Mouse (Mus musculus): ENCODE data around the gene Ing1. TPM values are rescaled to one million over a fixed set of nuclear protein-coding genes. Genes with fewer than 3 reads are reported as not detected.
A peak's percentile ranks its signal among the peaks of the same experiment; 100 is the strongest.

Gene Ing1
- polyA plus RNA-seq (2015; fragmentation: Nextera tagmentation; extraction: Ambion mirVana) = 26.3 and 29.1 TPM in 2 replicates

DNA sequence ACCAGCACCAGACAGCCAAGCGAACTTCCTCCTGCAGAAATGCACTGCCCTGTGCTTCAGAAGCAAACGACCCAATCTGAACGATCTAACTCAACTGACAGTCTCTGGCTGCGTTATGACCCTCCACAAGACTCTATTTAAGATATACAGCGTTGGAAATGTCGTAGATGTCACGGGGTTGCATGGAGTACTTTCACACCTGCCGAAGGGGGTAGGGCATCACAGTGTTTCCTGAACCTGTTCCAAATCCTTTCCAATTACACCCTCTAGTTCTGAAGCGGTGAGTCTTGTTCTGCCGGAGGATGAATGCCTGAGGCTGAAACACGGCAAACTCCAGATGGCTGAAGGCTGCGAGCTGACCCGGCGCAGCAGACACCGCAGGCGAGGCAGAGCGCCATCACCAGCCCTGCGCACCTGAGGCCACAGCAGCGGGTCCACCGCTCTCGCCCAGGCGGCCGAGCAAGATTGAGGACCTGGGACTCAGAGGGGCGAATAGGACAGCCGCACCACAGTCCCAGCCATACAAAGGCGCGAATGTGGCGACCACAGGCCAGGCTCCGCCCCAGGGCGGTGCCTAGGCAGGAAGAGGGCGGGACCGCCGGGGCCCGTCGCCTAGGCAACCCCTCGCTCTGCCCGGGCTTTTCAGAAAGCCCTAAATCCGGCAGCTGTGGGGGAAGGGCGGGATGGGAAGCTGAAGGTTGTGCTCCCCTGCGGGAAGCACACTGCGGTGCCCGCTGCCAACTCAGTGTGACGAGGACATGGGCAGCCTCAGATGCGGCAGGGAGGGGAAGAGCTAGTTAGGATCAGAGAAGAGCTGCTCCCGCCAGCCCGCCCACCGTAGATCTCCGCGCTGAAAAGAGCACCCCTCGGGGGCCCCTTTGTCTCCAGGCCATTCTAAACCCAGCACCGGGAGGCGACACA is at the start of gene Ing1:
TSS of gene Ing1 (plus strand) at position 773 of the 921 bp plus-strand sequence.
- under 1% methylated on average over 52 of the region's 52 CpGs for WGBS
- Histone ChIP-seq H3K36me3 (ENCODE audit: control insufficient read depth, insufficient read depth) (no peaks in the 10 kb centered on the region), H3K9ac (ENCODE audit: low read length) (peak within 1 kb of the TSS; percentile 95), H3K27me3 (ENCODE audit: control insufficient read depth, insufficient read depth, low read length) (no peaks in the 10 kb centered on the region), H3K27ac (ENCODE audit: low read length) (peak within 1 kb of the TSS; percentile 100), H3K4me1 (ENCODE audit: control insufficient read depth, insufficient read depth, low read length) (peaks cover 17% of the 10 kb centered on the region), H3K4me2 (ENCODE audit: low read depth, low read length) (peak within 1 kb of the TSS; percentile 79), H3K9me3 (replicated peaks; ENCODE audit: control insufficient read depth, low read length) (no peaks in the 10 kb centered on the region), H3K4me3 (ENCODE audit: low read length) (peak within 1 kb of the TSS; percentile 89)
- peak; percentile 72 for ATAC-seq (replicated peaks; ENCODE audit: extremely low read depth, insufficient read depth, low FRiP score)

- no peak for ATAC-seq (replicated peaks; ENCODE audit: extremely low read depth, insufficient read depth, low FRiP score)
- H3K4me2 ChIP-seq (ENCODE audit: low read depth, low read length) = no peak overlapping the region
- H3K36me3 ChIP-seq (ENCODE audit: control insufficient read depth, insufficient read depth) = peaks cover 54% of the 10 kb centered on the region
- H3K4me3 ChIP-seq (ENCODE audit: low read length) = no peak overlapping the region
- no peaks in the 10 kb centered on the region; the same call in 1 of the 2 replicates for H3K4me1 ChIP-seq (ENCODE audit: control insufficient read depth, insufficient read depth, low read length)
- no peaks in the 10 kb centered on the region for H3K9me3 ChIP-seq (replicated peaks; ENCODE audit: control insufficient read depth, low read length)
- H3K27me3 ChIP-seq (ENCODE audit: control insufficient read depth, insufficient read depth, low read length) = no peaks in the 10 kb centered on the region
- 80% methylated on average over 14 of the region's 14 CpGs for WGBS
- no peak overlapping the region for H3K9ac ChIP-seq (ENCODE audit: low read length)
- H3K27ac ChIP-seq (ENCODE audit: low read length) = no peak overlapping the region
Measured at GRCm38 (mm10) chr8:11506074-11506473, 49.3 kb upstream of the Ing1 start.

GRCm38 (mm10) chr8:11506802-11507201 is 48.6 kb upstream of the Ing1 start:
- 69% methylated on average over 6 of the region's 6 CpGs for WGBS
- no peaks in the 10 kb centered on the region for H3K27me3 ChIP-seq (ENCODE audit: control insufficient read depth, insufficient read depth, low read length)
- no peak for ATAC-seq (replicated peaks; ENCODE audit: extremely low read depth, insufficient read depth, low FRiP score)
- H3K9me3 ChIP-seq (replicated peaks; ENCODE audit: control insufficient read depth, low read length) = no peaks in the 10 kb centered on the region
- no peak overlapping the region for H3K27ac ChIP-seq (ENCODE audit: low read length)
- H3K4me1 ChIP-seq (ENCODE audit: control insufficient read depth, insufficient read depth, low read length) = peaks cover 5% of the 10 kb centered on the region
- H3K4me3 ChIP-seq (ENCODE audit: low read length) = no peak overlapping the region
- H3K9ac ChIP-seq (ENCODE audit: low read length) = no peak overlapping the region
- H3K36me3 ChIP-seq (ENCODE audit: control insufficient read depth, insufficient read depth) = peaks cover 62% of the 10 kb centered on the region
- no peak overlapping the region for H3K4me2 ChIP-seq (ENCODE audit: low read depth, low read length)

- Histone ChIP-seq H3K9ac (ENCODE audit: low read length) (no peak overlapping the region), H3K27ac (ENCODE audit: low read length) (no peak overlapping the region), H3K4me1 (ENCODE audit: control insufficient read depth, insufficient read depth, low read length) (peaks cover 5% of the 10 kb centered on the region), H3K4me3 (ENCODE audit: low read length) (no peak overlapping the region), H3K36me3 (ENCODE audit: control insufficient read depth, insufficient read depth) (peaks cover 67% of the 10 kb centered on the region), H3K4me2 (ENCODE audit: low read depth, low read length) (no peak overlapping the region), H3K27me3 (ENCODE audit: control insufficient read depth, insufficient read depth, low read length) (no peaks in the 10 kb centered on the region), H3K9me3 (replicated peaks; ENCODE audit: control insufficient read depth, low read length) (no peaks in the 10 kb centered on the region)
- no peak for ATAC-seq (replicated peaks; ENCODE audit: extremely low read depth, insufficient read depth, low FRiP score)
- WGBS = 86% methylated on average over 10 of the region's 10 CpGs
Measured at GRCm38 (mm10) chr8:11508880-11509279, 46.5 kb upstream of the Ing1 start.

- WGBS = 59% methylated on average over 5 of the region's 5 CpGs
- H3K9ac ChIP-seq (ENCODE audit: low read length) = no peak overlapping the region
- peak; percentile 45; the same call in 1 of the 2 replicates for ATAC-seq (replicated peaks; ENCODE audit: extremely low read depth, insufficient read depth, low FRiP score)
- no peaks in the 10 kb centered on the region for H3K27me3 ChIP-seq (ENCODE audit: control insufficient read depth, insufficient read depth, low read length)
- no peak overlapping the region for H3K4me2 ChIP-seq (ENCODE audit: low read depth, low read length)
- 0 out of 2 replicates have a peak overlapping the region, but pooled peaks have one; percentile 37 for H3K27ac ChIP-seq (ENCODE audit: low read length)
- H3K9me3 ChIP-seq (replicated peaks; ENCODE audit: control insufficient read depth, low read length) = no peaks in the 10 kb centered on the region
- H3K4me1 ChIP-seq (ENCODE audit: control insufficient read depth, insufficient read depth, low read length) = peaks cover 5% of the 10 kb centered on the region
- peaks cover 55% of the 10 kb centered on the region for H3K36me3 ChIP-seq (ENCODE audit: control insufficient read depth, insufficient read depth)
- H3K4me3 ChIP-seq (ENCODE audit: low read length) = no peak overlapping the region
Measured at GRCm38 (mm10) chr8:11510971-11511370, 44.4 kb upstream of the Ing1 start.

GRCm38 (mm10) chr8:11512711-11513110 is 42.7 kb upstream of the Ing1 start:
- ATAC-seq (replicated peaks; ENCODE audit: extremely low read depth, insufficient read depth, low FRiP score) = no peak
- H3K27ac ChIP-seq (ENCODE audit: low read length) = no peak overlapping the region
- 74% methylated on average over 9 of the region's 9 CpGs for WGBS
- no peak overlapping the region for H3K9ac ChIP-seq (ENCODE audit: low read length)
- peaks cover 50% of the 10 kb centered on the region for H3K36me3 ChIP-seq (ENCODE audit: control insufficient read depth, insufficient read depth)
- H3K27me3 ChIP-seq (ENCODE audit: control insufficient read depth, insufficient read depth, low read length) = no peaks in the 10 kb centered on the region
- peaks cover 5% of the 10 kb centered on the region for H3K4me1 ChIP-seq (ENCODE audit: control insufficient read depth, insufficient read depth, low read length)
- no peak overlapping the region for H3K4me3 ChIP-seq (ENCODE audit: low read length)
- H3K4me2 ChIP-seq (ENCODE audit: low read depth, low read length) = no peak overlapping the region
- no peaks in the 10 kb centered on the region for H3K9me3 ChIP-seq (replicated peaks; ENCODE audit: control insufficient read depth, low read length)

GRCm38 (mm10) chr8:11513247-11513646 is 42.1 kb upstream of the Ing1 start:
- no peak overlapping the region for H3K9ac ChIP-seq (ENCODE audit: low read length)
- H3K4me3 ChIP-seq (ENCODE audit: low read length) = no peak overlapping the region
- H3K36me3 ChIP-seq (ENCODE audit: control insufficient read depth, insufficient read depth) = peaks cover 47% of the 10 kb centered on the region
- H3K4me2 ChIP-seq (ENCODE audit: low read depth, low read length) = no peak overlapping the region
- H3K4me1 ChIP-seq (ENCODE audit: control insufficient read depth, insufficient read depth, low read length) = peaks cover 5% of the 10 kb centered on the region
- H3K27me3 ChIP-seq (ENCODE audit: control insufficient read depth, insufficient read depth, low read length) = no peaks in the 10 kb centered on the region
- no peak for ATAC-seq (replicated peaks; ENCODE audit: extremely low read depth, insufficient read depth, low FRiP score)
- no peak overlapping the region for H3K27ac ChIP-seq (ENCODE audit: low read length)
- no peaks in the 10 kb centered on the region for H3K9me3 ChIP-seq (replicated peaks; ENCODE audit: control insufficient read depth, low read length)
- 92% methylated on average over 5 of the region's 5 CpGs for WGBS

DNA sequence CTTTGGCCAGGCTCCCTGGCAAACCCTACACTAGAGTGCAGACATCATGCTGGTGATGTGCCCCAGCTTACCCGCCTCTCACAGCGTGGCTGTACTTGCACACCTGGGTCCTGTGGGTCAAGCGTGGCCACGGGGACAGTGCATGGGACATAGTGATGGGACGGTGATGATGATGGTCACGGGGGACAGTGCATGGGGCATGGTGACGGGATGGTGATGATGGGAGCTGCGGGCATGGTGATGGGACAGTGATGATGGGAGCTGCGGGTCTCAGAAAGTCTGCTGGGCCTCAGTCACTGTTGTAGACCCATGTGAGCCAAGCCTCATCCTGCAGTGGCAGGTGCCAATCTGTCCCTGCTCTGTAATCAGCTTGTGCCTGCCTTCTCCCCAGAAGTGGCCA is 39.1 kb upstream of the Ing1 start:
- ATAC-seq (replicated peaks; ENCODE audit: extremely low read depth, insufficient read depth, low FRiP score) = no peak
- peaks cover 26% of the 10 kb centered on the region for H3K36me3 ChIP-seq (ENCODE audit: control insufficient read depth, insufficient read depth)
- 91% methylated on average over 9 of the region's 9 CpGs for WGBS

GRCm38 (mm10) chr8:11517366-11518055 is 37.9 kb upstream of the Ing1 start:
- Histone ChIP-seq H3K9me3 (replicated peaks; ENCODE audit: control insufficient read depth, low read length) (no peaks in the 10 kb centered on the region), H3K36me3 (ENCODE audit: control insufficient read depth, insufficient read depth) (peaks cover 15% of the 10 kb centered on the region), H3K4me3 (ENCODE audit: low read length) (no peak overlapping the region), H3K9ac (ENCODE audit: low read length) (no peak overlapping the region), H3K4me1 (ENCODE audit: control insufficient read depth, insufficient read depth, low read length) (no peaks in the 10 kb centered on the region), H3K27me3 (ENCODE audit: control insufficient read depth, insufficient read depth, low read length) (no peaks in the 10 kb centered on the region), H3K27ac (ENCODE audit: low read length) (no peak overlapping the region), H3K4me2 (ENCODE audit: low read depth, low read length) (no peak overlapping the region)
- WGBS = 80% methylated on average over 16 of the region's 16 CpGs
- ATAC-seq (replicated peaks; ENCODE audit: extremely low read depth, insufficient read depth, low FRiP score) = no peak

More for the DNA sequence above, 39.1 kb upstream of the Ing1 start:
- Histone ChIP-seq H3K9ac (ENCODE audit: low read length) (no peak overlapping the region), H3K9me3 (replicated peaks; ENCODE audit: control insufficient read depth, low read length) (no peaks in the 10 kb centered on the region), H3K4me2 (ENCODE audit: low read depth, low read length) (no peak overlapping the region), H3K4me3 (ENCODE audit: low read length) (no peak overlapping the region), H3K4me1 (ENCODE audit: control insufficient read depth, insufficient read depth, low read length) (peaks cover 5% of the 10 kb centered on the region), H3K27me3 (ENCODE audit: control insufficient read depth, insufficient read depth, low read length) (no peaks in the 10 kb centered on the region), H3K27ac (ENCODE audit: low read length) (no peak overlapping the region)

Measured in heart, embryonic 16.5 days (tissue).